Mouse (Mus musculus): ENCODE data around the gene Sh2d6. TPM values are rescaled to one million over a fixed set of nuclear protein-coding genes. Genes with fewer than 3 reads are reported as not detected.
"Not testable (repeated sequence)": the region's sequence is repeated elsewhere in the genome, so short reads cannot be mapped to it uniquely, and the experiment has no call there.

The Sh2d6 gene
- total and polyA plus RNA-seq, 2 experiments from 2014 or later = not detected

DNA sequence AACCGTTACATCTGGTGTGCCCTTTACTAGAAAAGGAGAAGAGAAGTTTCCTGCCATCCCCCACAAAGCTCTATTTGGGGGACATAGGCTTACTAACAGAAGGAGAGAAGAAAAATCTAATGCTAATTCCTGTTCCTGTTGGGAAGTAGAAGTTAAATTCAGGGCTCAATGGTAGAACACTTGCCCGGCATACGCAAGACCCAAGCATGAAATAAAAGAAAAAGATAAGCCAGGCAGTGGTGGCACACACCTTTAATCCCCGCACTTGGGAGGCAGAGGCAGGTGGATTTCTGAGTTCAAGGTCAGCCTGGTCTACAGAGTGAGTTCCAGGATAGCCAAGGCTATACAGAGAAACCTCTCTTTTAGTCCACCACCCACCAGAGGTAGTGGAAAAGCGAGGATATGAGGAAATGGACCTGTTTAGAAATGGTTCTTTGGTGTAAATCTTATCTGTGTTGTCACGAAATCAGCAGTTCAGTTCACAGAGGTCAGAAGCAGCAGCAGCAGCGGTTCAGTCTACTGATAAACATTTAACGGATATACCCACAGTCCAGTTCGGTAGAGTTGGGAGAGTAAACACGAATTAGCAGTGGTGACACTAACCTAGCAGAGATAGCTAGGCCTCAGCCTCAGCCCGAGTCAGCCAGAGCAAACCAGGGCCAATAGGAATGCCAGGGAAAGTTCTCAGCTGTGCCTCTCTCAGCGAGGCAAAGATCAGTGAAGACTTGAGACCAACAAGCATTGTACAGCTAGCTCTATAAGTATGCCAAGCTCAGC lies 41.7 kb downstream of the Sh2d6 start:
- H3K9ac ChIP-seq (replicated peaks; ENCODE audit: low read depth, low read length) = no peak overlapping the region
- H3K9me3 ChIP-seq (replicated peaks; ENCODE audit: control insufficient read depth, low read length) = no peaks in the 10 kb centered on the region
- no peak overlapping the region for H3K4me2 ChIP-seq (ENCODE audit: low read depth, low read length)
- WGBS = 72% methylated on average over 12 of the region's 12 CpGs
- no peak overlapping the region for H3K4me3 ChIP-seq (ENCODE audit: low read depth, low read length)
- H3K27ac ChIP-seq (ENCODE audit: low read depth) = no peak overlapping the region
- no peaks in the 10 kb centered on the region for H3K27me3 ChIP-seq (ENCODE audit: control insufficient read depth, insufficient read depth, low read length)
- DNase-seq (ENCODE audit: low spot score) = no peak
- TF ChIP-seq EP300 (IDR thresholded peaks at IDR 0.05; ENCODE audit: low read depth) = no peak
- no peak for ATAC-seq (ENCODE audit: insufficient read depth, low read depth)
- H3K4me1 ChIP-seq (ENCODE audit: control insufficient read depth, insufficient read depth) = 0 out of 2 replicates have a peak, but pooled peaks cover 7% of the 10 kb centered on the region
- no peaks in the 10 kb centered on the region for H3K36me3 ChIP-seq (replicated peaks; ENCODE audit: control insufficient read depth, insufficient read depth, low read length)

DNA sequence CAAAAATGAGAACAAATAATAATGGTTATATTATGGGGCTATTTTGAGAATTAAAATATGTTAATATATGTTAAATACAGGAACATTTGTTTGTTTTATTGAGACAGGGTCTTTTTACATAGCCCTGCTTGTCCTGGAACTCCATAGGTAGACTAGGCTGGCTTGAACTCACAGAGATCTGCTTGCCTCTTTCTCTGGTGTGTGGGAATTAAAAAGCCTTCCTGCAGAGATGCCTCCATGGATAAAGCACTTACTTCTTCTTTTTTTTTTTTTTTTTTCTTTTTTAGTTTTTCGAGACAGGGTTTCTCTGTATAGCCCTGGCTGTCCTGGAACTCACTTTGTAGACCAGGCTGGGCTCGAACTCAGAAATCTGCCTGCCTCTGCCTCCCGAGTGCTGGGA lies 42.8 kb downstream of the Sh2d6 start:
- not testable (repeated sequence) for H3K27me3 ChIP-seq (ENCODE audit: control insufficient read depth, insufficient read depth, low read length); H3K4me3 ChIP-seq (ENCODE audit: low read depth, low read length); H3K9me3 ChIP-seq (replicated peaks; ENCODE audit: control insufficient read depth, low read length); ATAC-seq (ENCODE audit: insufficient read depth, low read depth); H3K36me3 ChIP-seq (replicated peaks; ENCODE audit: control insufficient read depth, insufficient read depth, low read length); H3K4me1 ChIP-seq (ENCODE audit: control insufficient read depth, insufficient read depth); H3K27ac ChIP-seq (ENCODE audit: low read depth); H3K9ac ChIP-seq (replicated peaks; ENCODE audit: low read depth, low read length); DNase-seq (ENCODE audit: low spot score); H3K4me2 ChIP-seq (ENCODE audit: low read depth, low read length)
- 96% methylated on average over 2 of the region's 3 CpGs for WGBS

DNA sequence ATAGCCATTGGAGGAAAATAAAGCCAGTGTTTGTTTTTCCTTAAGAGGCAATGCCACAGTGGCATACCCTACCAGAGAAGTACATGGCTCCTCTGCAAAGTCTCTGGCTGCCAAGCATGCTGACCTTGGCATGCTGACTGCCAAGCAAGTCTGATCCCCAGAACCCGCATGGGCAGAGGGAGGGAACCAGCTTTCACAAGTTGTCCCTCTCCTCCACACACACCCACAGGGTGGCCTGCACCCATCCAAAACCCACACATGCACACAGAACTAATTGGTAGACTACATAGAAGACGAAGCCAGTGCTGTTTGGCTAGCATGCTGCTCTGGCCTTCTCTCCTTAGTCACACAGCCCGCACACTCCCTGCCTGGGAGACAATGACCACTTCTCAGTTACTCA lies 43.9 kb downstream of the Sh2d6 start:
- no peaks in the 10 kb centered on the region for H3K27me3 ChIP-seq (ENCODE audit: control insufficient read depth, insufficient read depth, low read length)
- H3K4me3 ChIP-seq (ENCODE audit: low read depth, low read length) = no peak overlapping the region
- WGBS = 73% methylated on average over 3 of the region's 3 CpGs
- H3K27ac ChIP-seq (ENCODE audit: low read depth) = no peak overlapping the region
- no peak overlapping the region for H3K4me2 ChIP-seq (ENCODE audit: low read depth, low read length)
- no peak for ATAC-seq (ENCODE audit: insufficient read depth, low read depth)
- no peak for DNase-seq (ENCODE audit: low spot score)
- no peaks in the 10 kb centered on the region for H3K9me3 ChIP-seq (replicated peaks; ENCODE audit: control insufficient read depth, low read length)
- TF ChIP-seq CTCF (IDR thresholded peaks at IDR 0.05; ENCODE audit: low read depth) = no peak
- no peak for TF ChIP-seq EP300 (IDR thresholded peaks at IDR 0.05; ENCODE audit: low read depth)
- H3K4me1 ChIP-seq (ENCODE audit: control insufficient read depth, insufficient read depth) = 0 out of 2 replicates have a peak, but pooled peaks cover 7% of the 10 kb centered on the region
- no peaks in the 10 kb centered on the region for H3K36me3 ChIP-seq (replicated peaks; ENCODE audit: control insufficient read depth, insufficient read depth, low read length)
- no peak overlapping the region for H3K9ac ChIP-seq (replicated peaks; ENCODE audit: low read depth, low read length)

DNA sequence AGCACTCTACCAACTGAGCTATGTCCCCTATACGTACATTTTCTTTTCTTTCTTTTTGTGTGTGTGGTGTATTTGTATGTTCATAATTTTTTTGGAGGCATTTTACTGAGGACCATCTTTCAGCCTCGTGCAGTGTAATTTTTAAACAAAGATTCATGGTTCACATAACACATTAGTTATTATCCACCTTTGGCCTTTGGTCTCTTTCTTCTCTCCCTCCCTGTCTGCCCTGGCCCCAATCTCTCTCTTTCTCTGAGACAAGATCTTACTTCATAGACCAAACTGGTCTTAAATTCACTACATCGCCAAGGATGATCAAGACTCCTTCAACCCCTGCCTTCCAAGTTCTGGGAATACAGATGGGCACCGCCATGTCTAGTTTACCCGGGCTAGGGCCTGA lies 44.7 kb downstream of the Sh2d6 start:
- Histone ChIP-seq H3K27me3 (ENCODE audit: control insufficient read depth, insufficient read depth, low read length) (no peaks in the 10 kb centered on the region), H3K27ac (ENCODE audit: low read depth) (no peak overlapping the region), H3K4me3 (ENCODE audit: low read depth, low read length) (no peak overlapping the region), H3K4me2 (ENCODE audit: low read depth, low read length) (no peak overlapping the region), H3K9ac (replicated peaks; ENCODE audit: low read depth, low read length) (no peak overlapping the region), H3K4me1 (ENCODE audit: control insufficient read depth, insufficient read depth) (0 out of 2 replicates have a peak, but pooled peaks cover 7% of the 10 kb centered on the region), H3K9me3 (replicated peaks; ENCODE audit: control insufficient read depth, low read length) (no peaks in the 10 kb centered on the region), H3K36me3 (replicated peaks; ENCODE audit: control insufficient read depth, insufficient read depth, low read length) (no peaks in the 10 kb centered on the region)
- WGBS = 90% methylated on average over 5 of the region's 5 CpGs
- ATAC-seq (ENCODE audit: insufficient read depth, low read depth) (no peak), DNase-seq (ENCODE audit: low spot score) (no peak)
- TF ChIP-seq EP300 (IDR thresholded peaks at IDR 0.05; ENCODE audit: low read depth) (no peak), CTCF (IDR thresholded peaks at IDR 0.05; ENCODE audit: low read depth) (no peak)

DNA sequence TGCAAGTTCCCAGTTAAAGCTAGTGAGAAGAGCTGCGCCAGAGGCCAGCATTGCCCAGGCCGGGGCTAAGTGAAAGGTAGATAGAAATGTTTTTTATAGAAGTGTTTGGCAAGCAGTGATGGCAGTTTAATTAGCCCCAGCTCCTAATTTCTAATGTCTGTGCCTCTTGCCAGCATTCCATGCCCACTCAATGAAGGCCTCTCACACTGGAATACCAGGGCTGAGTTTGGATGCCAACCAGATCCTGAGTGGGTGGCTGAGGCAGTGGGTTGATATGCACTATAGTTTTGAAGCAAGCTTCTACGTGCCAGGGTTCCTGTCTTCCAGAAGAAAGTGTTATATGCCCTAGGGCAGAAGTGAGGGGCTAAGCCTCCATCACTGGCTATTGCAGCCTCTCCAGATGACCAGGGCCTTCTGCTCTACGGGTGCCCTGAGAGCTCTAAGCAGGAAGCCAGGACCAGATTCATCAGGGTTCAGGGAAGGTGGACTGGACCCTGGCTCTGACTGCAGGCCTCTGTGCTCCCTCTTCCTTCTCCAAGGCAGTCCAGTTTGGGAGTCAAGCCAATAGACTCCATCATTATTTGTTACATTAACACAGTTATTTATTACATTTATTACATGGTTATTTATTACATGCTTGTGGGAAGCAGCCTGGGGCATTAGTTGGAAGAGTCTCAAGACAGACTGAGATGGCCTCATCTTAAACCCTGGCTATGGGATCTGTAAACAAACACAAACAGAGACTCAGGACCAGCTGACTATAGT lies 46.1 kb downstream of the Sh2d6 start:
- no peak overlapping the region for H3K4me3 ChIP-seq (ENCODE audit: low read depth, low read length)
- 56% methylated on average over 4 of the region's 4 CpGs for WGBS
- no peak for TF ChIP-seq CTCF (IDR thresholded peaks at IDR 0.05; ENCODE audit: low read depth)
- TF ChIP-seq EP300 (IDR thresholded peaks at IDR 0.05; ENCODE audit: low read depth) = no peak
- 0 out of 2 replicates have a peak, but pooled peaks cover 7% of the 10 kb centered on the region for H3K4me1 ChIP-seq (ENCODE audit: control insufficient read depth, insufficient read depth)
- H3K36me3 ChIP-seq (replicated peaks; ENCODE audit: control insufficient read depth, insufficient read depth, low read length) = no peaks in the 10 kb centered on the region
- H3K9me3 ChIP-seq (replicated peaks; ENCODE audit: control insufficient read depth, low read length) = no peaks in the 10 kb centered on the region
- ATAC-seq (ENCODE audit: insufficient read depth, low read depth) (no peak), DNase-seq (ENCODE audit: low spot score) (no peak)
- no peak overlapping the region for H3K27ac ChIP-seq (ENCODE audit: low read depth)
- no peak overlapping the region for H3K4me2 ChIP-seq (ENCODE audit: low read depth, low read length)
- no peak overlapping the region for H3K9ac ChIP-seq (replicated peaks; ENCODE audit: low read depth, low read length)
- no peaks in the 10 kb centered on the region for H3K27me3 ChIP-seq (ENCODE audit: control insufficient read depth, insufficient read depth, low read length)

All from heart, postnatal 0 days (tissue).